Mouse (Mus musculus) E14TG2a.4 (cell line): ENCODE measurements around the gene Maff.

Experiments used
- H3K27me3 ChIP-seq: 2 replicates; pipeline ENCODE4 v1.6.1; 2014; ENCODE audit warnings: low read length, control low read depth; ENCODE audit not compliant: insufficient read depth
- H3K36me3 ChIP-seq: 2 replicates; pipeline ENCODE4 v1.6.1; 2014; ENCODE audit warnings: low read length, control low read depth; ENCODE audit not compliant: insufficient read depth
- H3K4me1 ChIP-seq: replicated peaks from 2 replicates; pipeline ENCODE4 v1.6.1; 2014; ENCODE audit warnings: low read depth, low read length, control low read depth
- H3K4me3 ChIP-seq: replicated peaks from 2 replicates; pipeline ENCODE4 v1.5.1; 2014; ENCODE audit warnings: mild to moderate bottlenecking, low read length
- H3K9me3 ChIP-seq: 2 replicates; pipeline ENCODE4 v1.6.1; 2014; ENCODE audit warnings: low read length, control low read depth
- CTCF ChIP-seq: conservative IDR thresholded peaks from 2 replicates; pipeline ENCODE4 v1.5.1; 2014; ENCODE audit warnings: low read length
- NANOG ChIP-seq: IDR thresholded peaks from 2 replicates; pipeline ENCODE4 v1.6.1; 2014; ENCODE audit warnings: borderline replicate concordance, low read length, mixed read lengths
- POU5F1 ChIP-seq: IDR thresholded peaks from 2 replicates; pipeline ENCODE4 v1.6.1; 2014; ENCODE audit warnings: low read length, borderline replicate concordance

The Maff gene

GRCm38 (mm10) chr15:79328058-79328938 lies 18.1 kb upstream of the Maff start, which contains the start of gene Pla2g6:
Pla2g6 (minus strand) TSS chr15:79328390.
- peaks cover 20% of the 10 kb centered on the region for H3K36me3 ChIP-seq
- peak within 1 kb of the TSS; percentile 88 for H3K4me3 ChIP-seq
- peaks cover 80% of the 10 kb centered on the region for H3K4me1 ChIP-seq
- no peaks in the 10 kb centered on the region for H3K27me3 ChIP-seq
- H3K9me3 ChIP-seq = no peaks in the 10 kb centered on the region
- TF ChIP-seq POU5F1 (no peak), NANOG (no peak), CTCF (no peak)

- H3K4me3 ChIP-seq = peak overlapping the region; percentile 68
- peaks cover 14% of the 10 kb centered on the region for H3K36me3 ChIP-seq
- TF ChIP-seq POU5F1 = no peak
- no peak for TF ChIP-seq CTCF
- no peak for TF ChIP-seq NANOG
- H3K27me3 ChIP-seq = no peaks in the 10 kb centered on the region
- H3K9me3 ChIP-seq = no peaks in the 10 kb centered on the region
- H3K4me1 ChIP-seq = peaks cover 80% of the 10 kb centered on the region
Measured at GRCm38 (mm10) chr15:79328939-79329275, 17.5 kb upstream of the Maff start.

- peaks cover 80% of the 10 kb centered on the region for H3K4me1 ChIP-seq
- no peaks in the 10 kb centered on the region for H3K9me3 ChIP-seq
- H3K4me3 ChIP-seq = no peak overlapping the region
- H3K27me3 ChIP-seq = no peaks in the 10 kb centered on the region
- TF ChIP-seq POU5F1 (no peak), CTCF (no peak), NANOG (no peak)
- peaks cover 9% of the 10 kb centered on the region for H3K36me3 ChIP-seq
Measured at GRCm38 (mm10) chr15:79329346-79329978, 17.0 kb upstream of the Maff start.

- Histone ChIP-seq H3K4me3 (no peak overlapping the region), H3K4me1 (peaks cover 80% of the 10 kb centered on the region), H3K9me3 (no peaks in the 10 kb centered on the region), H3K36me3 (peaks cover 4% of the 10 kb centered on the region), H3K27me3 (no peaks in the 10 kb centered on the region)
- TF ChIP-seq NANOG (no peak), POU5F1 (no peak), CTCF (no peak)
Measured at GRCm38 (mm10) chr15:79329979-79330363, 16.4 kb upstream of the Maff start.

- TF ChIP-seq NANOG (no peak), CTCF (no peak), POU5F1 (no peak)
- H3K4me3 ChIP-seq = no peak overlapping the region
- peaks cover 3% of the 10 kb centered on the region for H3K36me3 ChIP-seq
- no peaks in the 10 kb centered on the region for H3K9me3 ChIP-seq
- peaks cover 80% of the 10 kb centered on the region for H3K4me1 ChIP-seq
- no peaks in the 10 kb centered on the region for H3K27me3 ChIP-seq
Measured at GRCm38 (mm10) chr15:79330521-79330920, 15.9 kb upstream of the Maff start.

- H3K4me1 ChIP-seq = peaks cover 66% of the 10 kb centered on the region
- no peaks in the 10 kb centered on the region for H3K9me3 ChIP-seq
- no peaks in the 10 kb centered on the region for H3K27me3 ChIP-seq
- TF ChIP-seq POU5F1 (no peak), NANOG (no peak), CTCF (no peak)
- H3K4me3 ChIP-seq = 0 out of 2 replicates have a peak overlapping the region, but pooled peaks have one; percentile 3
- H3K36me3 ChIP-seq = no peaks in the 10 kb centered on the region
Measured at GRCm38 (mm10) chr15:79333409-79333808, 13.0 kb upstream of the Maff start.

- H3K4me3 ChIP-seq = no peak overlapping the region; the same call in 1 of the 2 replicates
- H3K4me1 ChIP-seq = peaks cover 62% of the 10 kb centered on the region
- no peaks in the 10 kb centered on the region for H3K36me3 ChIP-seq
- TF ChIP-seq POU5F1 (no peak), CTCF (no peak), NANOG (no peak)
- H3K9me3 ChIP-seq = no peaks in the 10 kb centered on the region
- H3K27me3 ChIP-seq = no peaks in the 10 kb centered on the region
Measured at GRCm38 (mm10) chr15:79335061-79335655, 11.3 kb upstream of the Maff start.

GRCm38 (mm10) chr15:79338978-79339377 lies 7.4 kb upstream of the Maff start:
- Histone ChIP-seq H3K36me3 (no peaks in the 10 kb centered on the region), H3K4me3 (no peak overlapping the region), H3K9me3 (peaks cover 4% of the 10 kb centered on the region; the same call in 1 of the 2 replicates), H3K4me1 (peaks cover 41% of the 10 kb centered on the region), H3K27me3 (no peaks in the 10 kb centered on the region)
- TF ChIP-seq CTCF = no peak
- TF ChIP-seq NANOG = no peak
- TF ChIP-seq POU5F1 = no peak
